In genomic region chr16:87719071-87719470, GRCm38 (mm10) we compare ENCODE assay signal across 15 mouse cellular contexts.
"Had no signal": no experiment of that assay in that cellular context is flagged by ENCODE, and none has a peak within 500 bp of the region (broad histone marks: within the 10 kb centered on the region; RNA-seq: fewer than 3 reads in every experiment).

No protein-coding gene starts in this region.

- H3K27ac ChIP-seq: neural tube, embryonic 13.5 days; neural tube, embryonic 15.5 days; stomach, embryonic 15.5 days; stomach, postnatal 0 days had no signal

- H3K9me3 ChIP-seq: neural tube, embryonic 13.5 days; neural tube, embryonic 15.5 days; stomach, embryonic 15.5 days had no signal

- H3K27me3 ChIP-seq: neural tube, embryonic 13.5 days; neural tube, embryonic 15.5 days; stomach, embryonic 15.5 days had no signal

- H3K4me3 ChIP-seq: neural tube, embryonic 13.5 days; neural tube, embryonic 15.5 days; stomach, embryonic 15.5 days had no signal

- DNase-seq: retina, postnatal 1 day; right cerebral cortex, adult 18-20 months; right cerebral cortex, postnatal 14 days; right cerebral cortex, postnatal 25 days; right cerebral cortex, postnatal 4 days; spleen, adult 18-20 months; thymus, adult 18-20 months; thymus, adult 2 months; thymus, postnatal 14 days; thymus, postnatal 25 days; thymus, postnatal 4 days had no signal
